Mouse (Mus musculus): ENCODE results near the gene Rad23a.

DNA sequence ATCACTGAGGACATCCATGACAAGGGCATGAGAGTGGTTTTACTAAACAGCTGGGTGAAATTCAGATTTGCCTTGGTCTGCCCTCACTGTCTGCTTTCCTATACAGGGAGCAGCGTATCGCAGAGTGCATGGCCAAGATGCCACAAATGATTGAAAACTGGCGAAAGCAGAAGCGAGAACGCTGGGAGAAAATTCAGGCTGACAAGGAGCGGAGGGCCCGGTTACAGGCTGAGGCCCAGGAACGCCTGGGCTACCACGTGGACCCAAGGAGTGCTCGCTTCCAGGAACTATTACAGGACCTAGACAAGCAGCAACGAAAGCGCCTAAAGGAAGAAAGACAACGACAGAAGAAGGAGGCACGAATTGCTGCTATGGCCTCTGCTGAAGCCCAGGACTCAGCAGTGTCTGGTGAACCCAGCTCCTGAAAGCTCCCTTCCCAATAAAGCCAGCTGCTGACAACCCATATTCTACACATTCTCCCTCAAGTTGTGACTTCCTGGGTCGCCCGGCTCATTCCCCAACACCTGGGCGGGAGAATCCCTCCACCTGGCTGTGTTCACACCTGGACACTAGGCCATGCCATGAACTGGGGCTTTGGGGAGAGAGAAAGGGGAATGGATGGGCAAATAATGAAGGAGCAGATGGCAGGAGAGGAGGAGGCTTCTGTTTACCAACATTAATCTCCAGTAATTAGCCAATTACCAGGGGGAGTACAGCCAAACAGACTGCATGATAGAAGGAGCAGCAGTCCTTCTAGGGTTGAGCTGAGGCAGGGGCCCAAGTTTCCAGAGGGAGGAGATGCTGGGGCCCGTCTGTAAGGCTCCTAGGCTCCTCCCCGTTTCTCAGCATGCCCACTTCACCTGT, 6.2 kb downstream of the Rad23a start:
- TF ChIP-seq POLR2A (IDR thresholded peaks at IDR 0.05; ENCODE audit: borderline replicate concordance, control insufficient read depth, low read depth, low read length) (no peak), CTCF (IDR thresholded peaks at IDR 0.05; ENCODE audit: control insufficient read depth, insufficient read depth, low read length) (no peak)

Measured in bone marrow, adult 2 months (tissue).